Mouse (Mus musculus): ENCODE results near the gene Asb16.
A peak's percentile ranks its signal among the peaks of the same experiment; 100 is the strongest.

GRCm38 (mm10) chr11:102296491-102297472 is 28.2 kb downstream of the Asb16 start, which contains the start of gene Atxn7l3:
- TF ChIP-seq POLR2A (IDR thresholded peaks at IDR 0.05; ENCODE audit: borderline replicate concordance, extremely low read depth, insufficient read depth, insufficient read length, poor library complexity, severe bottlenecking) (peak; percentile 92), CTCF (IDR thresholded peaks at IDR 0.05; ENCODE audit: borderline replicate concordance, extremely low read depth, insufficient read depth, insufficient read length) (no peak)
